Mouse (Mus musculus) heart, adult 11 months (tissue): ENCODE measurements at regions not wholly inside any gene's neighbourhood (a gene's known extent, or its start where the extent isn't known, plus 50 kb on each side); places are given as distances from the start of the nearest gene placed in this dataset.
A peak's percentile ranks its signal among the peaks of the same experiment; 100 is the strongest.

Experiments used
- DNase-seq: peaks from one replicate; pipeline ENCODE4 v3.0.0; 2022

DNA sequence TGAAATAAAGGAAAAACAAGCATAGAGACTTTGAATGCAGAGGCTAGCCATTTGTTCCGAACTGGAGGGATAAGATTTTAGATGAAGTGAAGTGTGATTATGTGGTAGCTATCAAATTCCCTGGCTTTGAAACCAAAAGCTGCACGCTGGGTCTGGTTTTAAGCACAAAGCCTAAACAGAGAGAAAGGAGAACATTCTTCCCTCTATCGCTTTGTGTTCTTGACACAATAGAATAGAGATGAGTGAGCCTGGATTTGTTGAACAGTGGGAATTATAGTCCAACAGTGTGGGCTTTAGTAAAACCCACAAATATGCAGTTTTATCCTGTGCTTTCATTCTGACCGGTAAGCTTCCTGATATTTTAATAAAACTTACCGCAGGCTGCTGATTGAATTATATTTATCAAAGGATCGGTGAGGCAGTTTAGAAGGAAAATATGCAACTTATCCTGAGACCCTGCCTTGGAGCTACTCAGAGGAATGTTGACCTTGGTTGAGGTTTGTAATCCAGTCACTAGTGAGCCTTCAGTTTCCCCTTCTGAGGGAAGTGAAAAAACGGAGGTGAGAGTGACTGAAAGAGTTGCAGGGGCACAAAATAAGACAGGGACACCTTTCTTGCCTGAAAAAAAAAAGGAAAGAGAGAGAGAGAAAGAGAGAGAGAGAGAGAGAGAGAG lies 481.7 kb upstream of the Tenm4 start:
- DNase-seq, result no peak

DNA sequence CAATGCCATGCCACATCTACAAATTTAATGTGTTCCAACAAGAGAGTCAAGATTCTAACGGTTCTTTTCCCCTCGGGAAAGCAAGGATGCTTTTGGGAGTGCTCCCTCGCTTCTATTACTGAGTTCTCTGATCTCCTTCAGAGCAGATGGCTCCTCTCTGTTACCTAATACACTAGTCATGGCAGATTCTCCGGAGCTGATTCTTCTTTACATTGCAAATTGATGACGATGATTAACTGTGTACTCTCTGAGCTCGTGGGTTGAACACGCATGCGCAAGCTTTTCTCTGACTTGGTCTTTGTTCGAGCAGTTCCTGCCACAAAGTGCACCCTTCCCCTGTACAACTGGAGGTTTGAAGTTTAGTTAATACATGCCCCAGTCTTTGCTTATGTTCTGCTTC lies 471.5 kb upstream of the Tenm4 start:
- DNase-seq, result no peak

DNA sequence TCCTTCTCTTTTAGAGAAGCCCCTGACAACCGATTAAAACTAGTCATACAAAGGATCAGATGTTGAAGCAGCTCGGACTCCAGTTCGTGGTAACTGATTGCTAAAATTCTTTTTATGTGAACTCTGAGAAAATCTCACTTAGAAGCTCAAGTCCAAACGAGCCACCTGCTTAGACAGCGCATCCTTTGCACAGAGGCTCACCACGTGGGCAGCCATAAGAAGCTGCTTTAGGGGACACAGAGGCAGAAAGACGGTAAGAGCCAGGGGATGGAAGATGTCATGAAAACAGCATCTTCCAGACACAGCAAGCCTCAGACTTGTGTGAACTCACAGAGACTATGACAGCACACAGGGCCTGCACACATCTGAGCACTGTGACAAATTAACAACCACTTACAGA lies 461.0 kb upstream of the Tenm4 start:
- DNase-seq, result no peak

DNA sequence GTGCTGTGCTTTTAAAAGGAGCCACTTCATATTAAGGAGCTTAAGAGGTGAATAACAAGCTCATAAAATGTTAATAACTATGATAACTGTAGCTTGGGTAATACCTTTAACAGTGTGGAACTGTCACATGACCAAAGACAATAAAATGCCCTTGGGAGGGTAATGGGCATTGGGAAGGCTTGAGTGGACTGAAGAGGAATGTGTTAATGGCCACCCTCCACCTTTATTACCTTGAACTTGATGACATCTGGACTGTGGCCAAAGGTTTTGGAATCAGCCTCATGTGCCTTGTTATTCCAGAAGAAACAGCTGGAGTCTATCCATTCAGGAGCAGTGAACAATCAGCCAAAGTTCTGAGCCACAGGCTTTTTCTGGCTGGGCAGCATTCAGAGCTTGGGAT lies 451.0 kb upstream of the Tenm4 start:
- DNase-seq, result no peak

DNA sequence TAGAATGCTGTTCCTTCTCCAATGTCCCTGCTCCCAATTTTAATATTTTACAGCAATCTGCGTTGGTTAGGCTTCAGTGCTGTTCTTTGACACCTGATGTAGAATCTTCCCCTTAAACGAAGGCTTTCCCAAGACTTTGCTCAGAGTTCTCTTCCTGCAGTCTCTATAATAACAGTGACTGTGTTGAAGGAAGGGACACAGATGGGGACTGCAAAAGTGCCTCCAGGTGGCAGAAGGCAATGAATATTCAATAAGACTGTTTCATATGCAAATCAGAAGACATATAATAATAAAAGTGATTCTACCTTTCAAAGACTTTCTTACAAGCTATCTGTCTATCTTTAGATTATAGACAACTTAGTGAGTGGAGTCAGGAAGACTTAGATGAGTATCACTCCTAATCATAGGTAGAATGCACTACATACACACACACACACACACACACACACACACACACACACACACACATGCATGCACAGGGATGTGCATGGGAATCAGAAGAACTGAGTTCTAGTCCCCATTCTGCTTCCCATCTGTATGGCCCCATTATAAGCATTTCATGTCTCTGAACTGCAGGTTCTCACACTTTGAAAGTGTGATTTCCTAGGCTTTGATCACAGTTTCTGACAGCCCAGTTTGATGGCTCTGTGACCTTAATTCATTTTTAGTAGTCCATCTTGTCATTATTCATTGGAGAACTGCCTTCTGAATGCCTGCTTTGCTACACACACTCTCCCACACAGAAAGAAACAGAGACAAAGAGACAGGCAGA lies 445.1 kb upstream of the Tenm4 start:
- DNase-seq, result no peak

DNA sequence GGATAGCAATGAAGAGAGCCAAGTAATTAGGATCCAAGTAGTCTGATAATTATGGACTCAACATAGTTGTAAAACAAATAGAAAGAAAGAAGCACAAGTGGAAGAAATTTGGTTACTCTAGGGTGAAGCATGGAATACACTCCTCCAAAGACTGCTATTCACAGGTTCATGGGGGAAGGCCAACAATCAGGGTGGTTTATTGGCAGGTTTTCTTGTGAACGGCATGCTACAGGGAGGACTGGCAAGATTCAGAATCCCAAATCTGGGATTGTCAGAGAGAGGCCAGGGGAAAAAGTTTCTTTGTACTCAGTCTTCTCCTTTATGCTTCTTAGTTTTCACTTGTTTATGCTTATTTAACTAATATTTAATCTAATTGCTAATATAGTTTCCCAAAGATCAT lies 437.2 kb upstream of the Tenm4 start:
- DNase-seq, result no peak

DNA sequence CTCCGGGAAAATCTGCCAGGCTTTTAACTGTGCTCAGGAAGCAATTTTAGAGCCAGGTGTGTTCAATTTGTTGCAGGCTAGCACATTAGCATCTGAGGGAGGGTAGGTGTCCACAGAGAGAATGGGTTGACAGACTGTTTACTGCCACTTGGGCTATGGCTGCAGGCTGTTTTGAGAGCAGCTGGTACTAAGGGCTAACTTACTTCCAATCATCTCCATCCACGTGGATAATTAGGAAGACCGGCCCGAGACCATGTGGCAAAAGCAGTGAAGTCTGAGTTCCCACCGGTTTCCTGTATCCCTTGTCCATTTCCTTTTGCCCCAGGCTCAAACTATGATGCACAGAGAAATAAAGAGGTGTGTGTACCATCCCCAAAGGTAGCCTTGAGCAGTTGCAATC lies 436.5 kb upstream of the Tenm4 start:
- no peak for DNase-seq

DNA sequence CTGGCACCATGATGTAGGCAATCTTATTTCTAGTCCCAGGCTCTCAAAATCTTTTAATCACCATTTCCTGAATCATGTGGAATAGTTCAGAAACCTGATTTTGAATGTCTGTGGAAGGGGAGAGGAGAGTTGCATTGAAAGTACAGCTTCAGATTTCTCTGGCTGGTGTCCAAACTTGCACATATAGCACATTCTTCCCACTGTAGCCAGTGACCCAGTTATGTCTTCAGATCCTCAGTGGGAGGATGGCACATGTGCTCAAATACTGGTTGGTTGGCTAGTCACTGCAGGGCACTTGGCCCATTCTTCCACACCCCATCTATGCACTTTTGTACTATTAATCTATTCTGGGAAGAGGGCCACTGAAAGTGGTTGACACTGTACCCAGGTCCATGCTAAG lies 434.3 kb upstream of the Tenm4 start:
- DNase-seq, result no peak

DNA sequence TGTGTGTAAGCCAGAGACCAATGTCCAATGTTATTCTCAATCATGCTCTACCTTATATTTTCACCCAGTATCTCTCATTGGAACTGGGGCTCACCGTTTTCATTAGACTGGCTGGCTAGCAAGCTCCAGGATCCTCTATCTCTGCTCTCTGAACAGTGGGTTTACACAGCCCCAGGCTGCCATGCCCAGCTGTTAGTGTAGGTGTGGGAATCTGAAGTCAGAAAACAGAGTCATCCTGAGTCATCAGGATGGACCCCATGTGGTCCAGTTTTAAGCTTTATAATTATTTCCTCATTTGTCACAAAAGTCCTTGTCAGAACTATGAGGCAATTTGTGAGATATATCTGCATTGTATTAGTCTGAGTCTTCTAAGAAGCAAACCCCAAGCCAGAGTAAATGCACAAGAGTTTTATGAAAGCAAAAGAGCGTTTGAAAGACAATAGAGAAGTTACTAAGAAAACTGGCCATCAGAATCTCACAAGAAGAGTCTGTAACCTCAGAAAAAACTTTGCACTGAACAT lies 432.3 kb upstream of the Tenm4 start:
- peak; percentile 50 for DNase-seq

DNA sequence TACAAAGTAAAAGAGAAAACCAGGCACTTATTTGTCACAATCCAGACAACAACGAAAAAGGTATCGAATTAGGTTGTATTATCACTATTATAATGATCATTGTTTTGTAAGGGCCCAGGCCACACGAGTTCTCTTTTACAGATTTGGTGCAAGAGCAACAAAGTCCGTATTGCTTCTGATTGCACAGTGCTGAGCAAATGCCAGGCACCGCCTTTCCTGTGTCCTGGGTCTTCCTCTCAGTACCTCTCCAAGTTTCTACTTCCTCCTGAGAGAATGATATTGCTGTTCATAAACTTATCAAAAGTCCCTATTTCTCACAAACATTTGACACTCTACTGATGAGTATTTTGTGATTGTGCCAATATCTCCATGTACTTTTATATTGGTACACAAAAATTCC lies 431.3 kb upstream of the Tenm4 start:
- DNase-seq, result peak; percentile 4

DNA sequence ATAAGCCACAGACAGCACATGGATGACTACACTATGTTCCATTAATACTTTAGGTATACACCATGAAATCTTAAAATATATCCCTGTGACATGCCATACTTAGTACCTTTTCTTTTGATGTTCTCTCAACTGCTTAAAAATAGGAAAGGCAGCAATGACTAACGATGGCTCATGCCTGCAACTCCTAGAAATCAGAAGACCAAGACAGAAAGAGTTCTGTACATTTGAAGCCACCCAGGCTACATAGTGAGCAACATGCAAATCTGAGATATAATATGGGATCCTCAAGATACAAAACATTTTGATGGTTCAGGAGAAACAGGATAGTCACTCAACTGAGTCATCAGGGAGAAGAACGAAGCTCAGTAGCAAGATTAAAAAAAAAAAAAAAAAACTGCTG lies 412.7 kb upstream of the Tenm4 start:
- peak; percentile 23 for DNase-seq

DNA sequence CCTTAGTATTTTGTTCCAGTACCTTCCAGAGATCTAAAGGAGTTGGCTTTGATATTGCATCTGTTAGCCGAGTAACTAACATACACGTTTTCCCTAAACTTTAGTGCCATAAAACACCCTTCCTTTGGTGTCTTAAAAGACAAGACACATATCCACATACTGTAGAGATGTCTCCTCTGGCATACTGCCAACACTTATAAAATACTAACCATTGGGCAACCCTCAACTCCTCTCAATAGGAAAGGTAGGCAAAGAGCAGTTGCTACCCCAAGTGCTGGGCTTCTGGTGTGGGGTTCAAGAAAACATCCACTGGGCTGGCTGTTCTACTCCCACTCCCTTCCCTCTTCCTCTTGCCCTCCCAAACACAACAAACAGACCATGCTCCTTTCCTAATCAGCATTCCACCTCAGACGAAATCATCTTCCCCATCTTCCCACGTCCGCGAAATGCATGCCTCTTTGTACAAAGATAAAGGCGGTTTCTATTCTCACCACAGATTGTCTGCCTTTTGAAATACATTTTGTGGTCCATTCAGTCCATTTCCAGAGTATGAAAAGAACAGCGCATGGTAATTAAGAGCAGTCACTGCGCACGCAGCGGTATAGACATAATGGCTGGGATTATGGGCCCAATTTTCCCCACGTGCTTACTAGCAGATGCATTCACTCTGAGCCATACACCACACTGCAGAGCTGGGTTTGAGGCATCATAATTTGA lies 409.9 kb upstream of the Tenm4 start:
- peak; percentile 78 for DNase-seq

DNA sequence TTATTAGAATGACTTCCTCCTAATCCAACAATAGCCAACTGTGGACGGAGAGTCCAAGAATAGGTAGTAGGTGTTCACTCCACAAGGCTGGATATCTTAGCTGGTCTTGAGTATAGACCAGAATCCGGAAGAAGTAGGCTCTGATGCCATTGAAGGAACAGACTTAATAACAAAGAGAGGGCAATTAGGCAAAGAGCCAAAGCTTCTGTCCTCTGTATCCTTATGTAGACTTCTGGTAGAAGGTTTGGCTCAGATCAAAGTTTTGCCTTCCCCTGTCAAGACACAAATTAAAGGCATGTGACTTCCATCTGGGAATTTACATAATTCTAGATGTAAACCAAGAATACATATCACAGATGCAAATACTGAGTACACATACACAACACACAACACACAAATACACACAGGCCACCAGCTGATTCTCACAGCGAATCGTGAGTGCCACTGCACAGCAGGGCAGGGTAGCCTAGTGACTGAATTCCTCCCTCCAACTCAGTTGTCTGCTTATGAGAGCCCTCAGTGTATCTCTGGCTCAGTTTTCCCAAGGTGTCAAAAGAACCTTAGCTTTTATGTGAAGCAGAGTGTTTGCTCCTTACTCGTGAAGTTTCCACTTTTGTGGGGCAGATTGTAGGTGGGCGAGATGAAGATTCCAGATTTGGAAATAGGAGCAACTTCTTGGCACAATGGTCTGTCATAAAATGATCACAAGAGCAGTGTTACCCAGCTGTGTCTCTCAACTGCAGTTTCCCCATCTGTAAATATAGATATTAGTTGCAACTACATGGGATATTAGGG lies 404.5 kb upstream of the Tenm4 start:
- DNase-seq, result no peak

DNA sequence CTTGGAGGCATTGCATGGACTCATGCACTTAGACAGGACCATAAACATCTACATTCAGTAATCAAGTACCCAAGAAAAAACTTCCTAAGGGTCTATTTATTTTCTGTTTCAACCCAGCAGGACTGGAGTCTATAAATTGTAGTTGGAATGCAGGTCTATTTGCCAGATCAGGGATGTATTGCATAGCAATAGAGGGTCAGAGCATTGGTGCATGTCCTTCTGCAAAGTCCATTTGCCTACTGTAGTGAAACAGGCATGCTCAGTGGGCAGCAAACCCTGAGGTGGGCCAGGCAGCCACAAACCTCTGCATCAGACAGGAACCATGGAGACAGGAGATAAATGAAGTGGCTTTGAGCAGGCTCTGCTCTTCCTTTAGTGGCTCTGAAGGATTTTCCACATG lies 386.5 kb upstream of the Tenm4 start:
- DNase-seq, result no peak

DNA sequence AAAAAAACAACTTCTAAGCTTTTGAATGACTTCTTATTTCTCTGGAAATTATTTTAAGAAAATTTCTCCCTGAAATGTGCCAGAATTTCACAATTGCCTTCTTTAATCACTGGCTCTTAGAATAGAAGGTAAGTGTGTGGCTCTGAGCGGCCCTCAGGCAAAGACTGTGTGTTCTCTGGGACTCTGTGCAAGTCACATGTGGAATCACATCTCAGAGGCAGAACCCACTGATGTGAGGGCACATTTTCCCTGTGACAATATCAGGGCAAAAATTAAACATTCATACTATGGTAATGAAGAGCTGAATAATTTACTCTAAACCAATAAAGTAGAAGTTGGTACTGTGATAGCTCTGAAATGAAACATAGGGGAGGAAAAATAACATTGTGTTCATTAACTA lies 383.5 kb upstream of the Tenm4 start:
- no peak for DNase-seq

DNA sequence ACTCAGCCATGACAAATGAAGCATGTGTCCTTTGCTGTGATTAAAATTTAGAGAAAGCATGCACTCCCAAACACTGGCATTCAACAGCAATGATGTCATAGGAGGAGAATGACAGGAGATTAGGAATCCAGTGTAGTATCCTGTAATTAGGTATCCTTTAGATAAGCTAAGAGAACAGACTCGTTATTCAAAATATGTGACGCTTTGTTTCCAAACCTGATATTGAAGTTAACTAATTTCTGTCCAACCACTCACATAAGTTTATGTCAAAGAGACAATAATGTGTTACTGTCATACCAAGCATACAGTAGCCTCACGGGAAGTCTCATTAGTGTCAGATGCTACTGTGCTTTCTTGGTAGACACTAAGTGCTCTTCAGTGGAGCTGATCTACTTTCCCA lies 383.1 kb upstream of the Tenm4 start:
- DNase-seq, result no peak

DNA sequence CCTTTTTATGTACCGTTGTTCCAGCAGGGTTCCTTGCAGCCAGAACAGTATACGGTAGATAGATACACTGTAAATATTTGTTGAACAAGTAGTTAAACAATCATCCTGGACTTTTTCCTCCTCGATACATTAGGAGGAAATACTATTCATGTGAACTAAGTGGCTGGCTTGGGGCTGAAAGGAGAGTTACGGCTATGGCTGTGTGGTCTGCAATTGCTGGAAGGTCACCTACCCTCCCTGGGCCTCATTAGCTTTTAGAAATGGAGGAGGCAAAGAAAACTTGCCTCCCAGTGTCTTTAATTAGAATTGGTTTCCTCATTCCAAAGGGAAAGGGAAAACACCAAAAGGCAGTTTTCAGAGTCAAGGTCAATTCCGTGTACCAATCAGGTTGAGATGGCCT lies 381.6 kb upstream of the Tenm4 start:
- no peak for DNase-seq

DNA sequence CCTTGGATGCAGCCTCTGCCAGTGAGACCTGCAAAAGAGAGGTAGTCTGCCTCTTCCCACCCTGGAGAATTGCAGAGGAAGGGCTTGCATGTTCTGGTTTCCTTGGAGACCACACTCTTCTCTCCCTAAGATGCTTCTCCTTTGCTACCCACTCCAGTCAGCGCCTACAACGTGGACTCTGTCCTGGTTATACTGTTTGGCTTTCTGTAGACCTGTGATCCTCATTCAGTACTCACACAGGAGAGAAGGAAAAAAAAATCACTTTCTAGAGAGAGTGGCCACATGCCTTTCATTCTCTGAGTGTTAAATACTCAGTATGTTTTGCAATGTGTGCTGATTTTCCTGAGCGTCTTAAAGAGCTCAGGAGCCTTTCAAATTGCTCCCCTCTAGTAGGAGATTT lies 372.0 kb upstream of the Tenm4 start:
- DNase-seq, result no peak

DNA sequence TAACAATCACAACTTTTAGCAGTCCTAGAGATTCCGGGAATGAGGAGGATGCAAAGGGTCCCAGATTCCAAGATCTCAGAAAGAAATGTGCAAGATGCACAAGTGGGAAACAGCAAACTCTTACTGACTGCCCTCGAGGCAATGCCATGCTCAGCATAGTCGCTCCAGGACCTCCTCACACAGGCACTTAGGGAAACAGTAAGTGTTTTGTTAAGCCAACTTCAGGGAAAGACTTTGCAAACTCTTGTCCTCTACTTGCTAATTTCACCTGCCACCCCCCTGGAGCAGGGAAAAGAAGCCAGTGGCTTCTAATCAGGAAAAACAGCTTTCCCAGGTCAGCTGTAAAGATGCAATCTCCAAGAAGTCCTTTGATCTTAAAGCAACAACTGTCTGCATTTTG lies 361.4 kb upstream of the Tenm4 start:
- DNase-seq, result no peak

DNA sequence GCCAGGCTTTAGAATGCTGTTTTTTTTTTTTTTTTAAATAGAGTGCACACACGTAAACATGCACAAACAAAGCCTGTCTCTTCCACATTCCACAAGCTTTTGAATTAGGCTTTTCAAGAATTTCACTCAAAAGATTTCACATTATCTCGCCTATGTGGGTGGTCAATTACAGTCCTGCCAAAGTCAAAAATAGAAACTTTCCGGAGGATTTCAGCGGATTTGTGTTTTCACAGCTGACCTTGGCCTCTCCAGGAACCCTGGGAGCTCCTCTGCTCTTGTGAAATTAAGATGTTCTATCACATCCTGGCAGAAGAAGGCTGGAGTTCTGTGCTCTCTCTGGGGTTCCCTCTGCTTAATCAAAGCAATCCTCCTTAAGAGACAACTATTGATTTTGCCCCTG lies 360.9 kb upstream of the Tenm4 start:
- DNase-seq, result no peak

DNA sequence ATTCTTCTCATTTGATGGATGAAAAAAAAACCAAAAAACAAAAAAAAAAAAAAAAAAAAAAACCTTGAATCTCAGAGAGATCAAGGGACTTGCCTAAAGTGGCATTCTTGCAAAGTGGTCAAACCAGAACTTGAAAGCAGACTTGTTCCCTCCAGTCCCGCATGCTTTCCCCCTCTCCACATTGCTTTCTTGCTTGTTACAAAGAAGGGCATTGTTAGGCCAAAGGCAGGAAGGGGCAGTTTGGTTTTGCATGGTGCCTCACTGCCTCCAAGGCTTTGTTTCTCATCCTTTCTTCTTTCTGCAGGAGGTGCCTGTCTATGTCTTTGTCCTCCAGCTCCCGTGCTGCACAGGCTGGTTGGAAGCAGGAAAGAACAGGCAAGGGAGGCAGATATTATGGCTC lies 356.2 kb upstream of the Tenm4 start:
- DNase-seq, result no peak

DNA sequence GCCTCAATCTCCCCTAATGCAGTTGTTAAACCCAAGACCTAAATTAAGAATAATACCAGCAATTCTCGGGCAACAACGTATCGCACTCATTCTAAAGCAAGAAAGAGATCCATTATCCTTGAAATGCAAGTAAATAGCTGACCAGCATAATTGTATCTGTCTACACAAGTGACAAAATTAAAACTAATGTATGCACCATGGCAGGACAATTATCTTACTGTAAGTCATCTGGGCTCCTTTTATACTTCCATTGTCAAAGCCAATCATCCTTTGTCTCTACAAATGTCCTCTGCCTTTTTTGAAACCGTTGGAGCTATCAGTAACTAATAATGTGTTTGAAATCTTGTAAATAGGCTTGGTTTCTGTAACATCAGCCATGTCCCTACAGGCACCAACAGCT lies 347.5 kb upstream of the Tenm4 start:
- no peak for DNase-seq

DNA sequence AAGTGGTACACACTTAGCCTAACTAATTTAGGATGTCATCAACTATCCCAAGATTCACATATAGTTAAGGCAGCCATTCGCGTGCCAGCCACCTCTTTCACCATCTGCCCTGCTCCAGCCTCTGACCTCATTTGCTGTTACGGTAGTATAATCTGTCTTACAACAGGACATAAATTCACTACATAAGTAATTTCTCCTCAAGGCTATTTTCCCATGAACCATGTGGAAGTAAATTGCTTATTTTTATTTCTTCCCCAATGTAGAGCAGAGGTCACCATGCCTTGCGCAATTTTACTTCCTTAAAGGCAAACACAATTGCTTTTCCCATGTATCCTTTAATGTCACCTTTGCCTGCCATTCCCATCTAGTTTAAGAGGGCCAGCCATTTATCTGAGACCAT lies 341.2 kb upstream of the Tenm4 start:
- DNase-seq, result no peak
